Mouse (Mus musculus) midbrain, embryonic 13.5 days (tissue): Measurements from ENCODE around the gene Csrp2. TPM values are rescaled to one million over a fixed set of nuclear protein-coding genes. Genes with fewer than 3 reads are reported as not detected.

Experiments
- ATAC-seq: fragments of 200-750 bp; cut with Nextera tagmentation; 2 replicates; pipeline ENCODE4 v1.8.0; 2017; ENCODE audit warnings: mild to moderate bottlenecking, moderate TSS enrichment, moderate library complexity
- H3K27ac ChIP-seq: fragments of 300-500 bp; sonication (generic); 2 replicates; pipeline ENCODE4 v1.5.1; 2015; ENCODE audit warnings: inconsistent platforms, mild to moderate bottlenecking, moderate library complexity
- H3K27me3 ChIP-seq: fragments of 300-500 bp; sonication (generic); 2 replicates; pipeline ENCODE4 v1.6.1; 2015; ENCODE audit warnings: mild to moderate bottlenecking, inconsistent platforms
- H3K36me3 ChIP-seq: fragments of 300-500 bp; sonication (generic); 2 replicates; pipeline ENCODE4 v1.6.1; 2015; ENCODE audit warnings: mild to moderate bottlenecking, inconsistent platforms
- H3K4me1 ChIP-seq: fragments of 300-500 bp; sonication (generic); replicated peaks from 2 replicates; pipeline ENCODE4 v1.6.1; 2015; ENCODE audit warnings: inconsistent platforms
- H3K4me2 ChIP-seq: fragments of 300-500 bp; sonication (generic); replicated peaks from 2 replicates; pipeline ENCODE4 v1.6.1; 2015; ENCODE audit warnings: moderate library complexity, mild to moderate bottlenecking, inconsistent platforms
- H3K4me3 ChIP-seq: fragments of 300-500 bp; sonication (generic); replicated peaks from 2 replicates; pipeline ENCODE4 v1.5.1; 2015; ENCODE audit warnings: mild to moderate bottlenecking, inconsistent platforms
- H3K9ac ChIP-seq: fragments of 300-500 bp; sonication (generic); replicated peaks from 2 replicates; pipeline ENCODE4 v1.6.1; 2015; ENCODE audit warnings: mild to moderate bottlenecking, inconsistent platforms
- H3K9me3 ChIP-seq: fragments of 300-500 bp; sonication (generic); 2 replicates; pipeline ENCODE4 v1.6.1; 2016; ENCODE audit warnings: mild to moderate bottlenecking, inconsistent platforms
- WGBS: fragments of 180-500 bp; shearing (Covaris S2); methylation state at CpG from one replicate; pipeline ENCODE4 v1.1.7; 2015; 5-methylcytosine and 5-hydroxymethylcytosine counted together
- polyA plus RNA-seq: library from polyadenylated mRNA; unstranded; fragments of >200 nt; fragmentation: Nextera tagmentation; extraction: Ambion mirVana; gene quantifications from 2 replicates; pipeline ENCODE4 v1.2.1, GENCODE M21; 2015

The Csrp2 gene
- polyA plus RNA-seq, 1 experiment from 2014 or later, result 128 TPM

GRCm38 (mm10) chr10:110979431-110979830, 59.8 kb downstream of the Csrp2 start:
- 96% methylated on average over 2 of the region's 2 CpGs for WGBS
- Histone ChIP-seq H3K27me3 (no peaks in the 10 kb centered on the region), H3K9me3 (no peaks in the 10 kb centered on the region), H3K4me3 (no peak overlapping the region), H3K27ac (no peak overlapping the region), H3K4me2 (no peak overlapping the region), H3K4me1 (no peaks in the 10 kb centered on the region), H3K9ac (no peak overlapping the region), H3K36me3 (peaks cover 21% of the 10 kb centered on the region)
- ATAC-seq, result no peak

GRCm38 (mm10) chr10:110980441-110980840, 60.9 kb downstream of the Csrp2 start:
- Histone ChIP-seq H3K9me3 (no peaks in the 10 kb centered on the region), H3K4me3 (no peak overlapping the region), H3K4me1 (no peaks in the 10 kb centered on the region), H3K27ac (no peak overlapping the region), H3K27me3 (no peaks in the 10 kb centered on the region), H3K36me3 (peaks cover 21% of the 10 kb centered on the region), H3K9ac (no peak overlapping the region), H3K4me2 (no peak overlapping the region)
- 98% methylated on average over 6 of the region's 6 CpGs for WGBS
- ATAC-seq, result no peak

- H3K4me2 ChIP-seq, result no peak overlapping the region
- no peak overlapping the region for H3K27ac ChIP-seq
- H3K4me1 ChIP-seq, result no peaks in the 10 kb centered on the region
- peaks cover 17% of the 10 kb centered on the region for H3K36me3 ChIP-seq
- H3K9me3 ChIP-seq, result no peaks in the 10 kb centered on the region
- WGBS, result 93% methylated on average over 4 of the region's 4 CpGs
- H3K27me3 ChIP-seq, result no peaks in the 10 kb centered on the region
- H3K9ac ChIP-seq, result no peak overlapping the region
- ATAC-seq, result no peak
- H3K4me3 ChIP-seq, result no peak overlapping the region
These were observed 63.2 kb downstream of the Csrp2 start for GRCm38 (mm10) chr10:110982771-110983170.

GRCm38 (mm10) chr10:110986682-110987081, 67.1 kb downstream of the Csrp2 start:
- Histone ChIP-seq H3K27me3 (no peaks in the 10 kb centered on the region), H3K4me2 (no peak overlapping the region), H3K4me1 (peaks cover 15% of the 10 kb centered on the region), H3K4me3 (no peak overlapping the region), H3K9me3 (no peaks in the 10 kb centered on the region), H3K9ac (no peak overlapping the region), H3K27ac (no peak overlapping the region), H3K36me3 (no peaks in the 10 kb centered on the region)
- WGBS, result 94% methylated on average over 17 of the region's 17 CpGs
- no peak for ATAC-seq

Other genes starting within 250 kb of the Csrp2 start
- gene E2f7, start 174.3 kb upstream of the Csrp2 start, polyA plus RNA-seq, result 14.0 and 14.8 TPM in 2 replicates
- 56.4 and 58.7 TPM in 2 replicates for gene Zdhhc17, start 90.4 kb downstream of the Csrp2 start, polyA plus RNA-seq
- gene Osbpl8, start 245.0 kb downstream of the Csrp2 start, polyA plus RNA-seq, result 18.5 and 18.9 TPM in 2 replicates